ENCODE assay signal across 9 mouse cellular contexts in genomic region chr14:26206197-26206925, GRCm38 (mm10). TPM values are rescaled to one million over a fixed set of nuclear protein-coding genes. Genes with fewer than 3 reads are reported as not detected.
DNase-seq lines count a peak whose midpoint lies in the region; ATAC-seq and TF ChIP-seq lines count a peak whose summit lies in the region.
"Not testable (repeated sequence)": the region's sequence is repeated elsewhere in the genome, so short reads cannot be mapped to it uniquely, and the experiment has no call there.
"Had no signal": no experiment of that assay in that cellular context is flagged by ENCODE, and none has a peak within 500 bp of the region (broad histone marks: within the 10 kb centered on the region; RNA-seq: fewer than 3 reads in every experiment).

No protein-coding gene starts in this region.

- not testable (repeated sequence) for H3K36me3 ChIP-seq in embryonic facial prominence, embryonic 13.5 days; forebrain, embryonic 16.5 days (ENCODE audit: control insufficient read depth, insufficient read depth); hindbrain, embryonic 11.5 days (ENCODE audit: control insufficient read depth, insufficient read depth, low read length); intestine, embryonic 16.5 days (ENCODE audit: control insufficient read depth, insufficient read depth, low read length); liver, embryonic 12.5 days; stomach, postnatal 0 days (ENCODE audit: control insufficient read depth, insufficient read depth, low read length)

- not testable (repeated sequence) for H3K27ac ChIP-seq in embryonic facial prominence, embryonic 13.5 days; forebrain, embryonic 16.5 days (ENCODE audit: low read length); hindbrain, embryonic 11.5 days (ENCODE audit: low read depth, low read length); intestine, embryonic 16.5 days (ENCODE audit: low read length); liver, embryonic 12.5 days; stomach, postnatal 0 days (replicated peaks)

- no CpG with 5 or more reads among the region's 44 CpGs for WGBS in embryonic facial prominence, embryonic 13.5 days
- no CpG with 5 or more reads among the region's 44 CpGs for WGBS in forebrain, embryonic 16.5 days
- WGBS in hindbrain, embryonic 11.5 days = no CpG with 5 or more reads among the region's 44 CpGs
- no CpG with 5 or more reads among the region's 44 CpGs for WGBS in intestine, embryonic 16.5 days
- no CpG with 5 or more reads among the region's 44 CpGs for WGBS in liver, embryonic 12.5 days (ENCODE audit: insufficient replicate concordance)
- WGBS in stomach, postnatal 0 days = no CpG with 5 or more reads among the region's 44 CpGs

- not testable (repeated sequence) for H3K4me2 ChIP-seq in embryonic facial prominence, embryonic 13.5 days; forebrain, embryonic 16.5 days (ENCODE audit: low read length); hindbrain, embryonic 11.5 days (replicated peaks; ENCODE audit: low read depth, low read length); intestine, embryonic 16.5 days (ENCODE audit: low read depth, low read length); liver, embryonic 12.5 days; stomach, postnatal 0 days (replicated peaks; ENCODE audit: low read depth)

- H3K27me3 ChIP-seq in embryonic facial prominence, embryonic 13.5 days; forebrain, embryonic 16.5 days (replicated peaks; ENCODE audit: control insufficient read depth, insufficient read depth, low read length); hindbrain, embryonic 11.5 days (ENCODE audit: control insufficient read depth, insufficient read depth, low read length); intestine, embryonic 16.5 days (replicated peaks; ENCODE audit: control insufficient read depth, insufficient read depth, low read length); liver, embryonic 12.5 days (replicated peaks); stomach, postnatal 0 days (ENCODE audit: control insufficient read depth, insufficient read depth, low read length): not testable (repeated sequence)

- not testable (repeated sequence) for TF ChIP-seq EP300 in stomach, postnatal 0 days (optimal IDR thresholded peaks at IDR 0.05)

- peak; percentile 71 for ATAC-seq in embryonic facial prominence, embryonic 13.5 days (ENCODE audit: insufficient number of reproducible peaks, insufficient read depth, low FRiP score, low TSS enrichment, low read depth)
- peak; percentile 94 for ATAC-seq in forebrain, embryonic 16.5 days
- ATAC-seq in hindbrain, embryonic 11.5 days (ENCODE audit: low FRiP score) = peak; percentile 66; the same call in 1 of the 2 replicates
- ATAC-seq in intestine, embryonic 16.5 days = peak; percentile 96
- peak; percentile 72 for ATAC-seq in liver, embryonic 12.5 days
- peak; percentile 76 for ATAC-seq in megakaryocyte, adult 5-6 weeks (ENCODE audit: poor library complexity, severe bottlenecking)
- ATAC-seq in monocyte, adult 5-6 weeks (replicated peaks; ENCODE audit: insufficient number of reproducible peaks, low FRiP score, low TSS enrichment, poor library complexity, severe bottlenecking) = peak; percentile 56
- peak; percentile 91 for ATAC-seq in stomach, postnatal 0 days (ENCODE audit: low FRiP score, low TSS enrichment)

- H3K9me3 ChIP-seq in embryonic facial prominence, embryonic 13.5 days; forebrain, embryonic 16.5 days (ENCODE audit: control insufficient read depth, low read length); hindbrain, embryonic 11.5 days (ENCODE audit: control insufficient read depth, low read length); intestine, embryonic 16.5 days (ENCODE audit: control insufficient read depth, low read length); liver, embryonic 12.5 days (replicated peaks); stomach, postnatal 0 days (ENCODE audit: control insufficient read depth, low read length): not testable (repeated sequence)

- not testable (repeated sequence) for H3K4me3 ChIP-seq in embryonic facial prominence, embryonic 13.5 days; forebrain, embryonic 16.5 days (replicated peaks; ENCODE audit: low read length); hindbrain, embryonic 11.5 days (ENCODE audit: low read depth, low read length); intestine, embryonic 16.5 days (ENCODE audit: low read length); liver, embryonic 12.5 days; stomach, postnatal 0 days (ENCODE audit: low read depth, low read length)

- not testable (repeated sequence) for H3K4me1 ChIP-seq in embryonic facial prominence, embryonic 13.5 days; forebrain, embryonic 16.5 days (replicated peaks; ENCODE audit: control insufficient read depth, insufficient read depth, low read length); hindbrain, embryonic 11.5 days (replicated peaks; ENCODE audit: control insufficient read depth, insufficient read depth, low read length); intestine, embryonic 16.5 days (ENCODE audit: control insufficient read depth, insufficient read depth, low read length); liver, embryonic 12.5 days; stomach, postnatal 0 days (replicated peaks; ENCODE audit: control insufficient read depth, insufficient read depth)

- not testable (repeated sequence) for DNase-seq in hindbrain, embryonic 11.5 days (ENCODE audit: low spot score); stomach, postnatal 0 days (ENCODE audit: low spot score)

- TF ChIP-seq CTCF in stomach, postnatal 0 days (IDR thresholded peaks at IDR 0.05; ENCODE audit: low read depth) = not testable (repeated sequence)

- H3K9ac ChIP-seq in embryonic facial prominence, embryonic 13.5 days; forebrain, embryonic 16.5 days (replicated peaks; ENCODE audit: low read depth, low read length); hindbrain, embryonic 11.5 days (ENCODE audit: low read depth, low read length); intestine, embryonic 16.5 days (ENCODE audit: low read depth, low read length); liver, embryonic 12.5 days; stomach, postnatal 0 days (ENCODE audit: low read length): not testable (repeated sequence)

RNA-seq across cellular contexts. Expression of gene Tmem254b, which starts 0.5 kb away (rescaled TPM):
- 24.1 and 28.2 TPM in 2 replicates for polyA plus RNA-seq in embryonic facial prominence, embryonic 13.5 days (2015; fragmentation: Nextera tagmentation; extraction: Ambion mirVana)
- 18.0 and 23.1 TPM in 2 replicates for polyA plus RNA-seq in forebrain, embryonic 16.5 days (2015; fragmentation: Nextera tagmentation; extraction: Ambion mirVana)
- polyA plus RNA-seq in hindbrain, embryonic 11.5 days (2014; fragmentation: Nextera tagmentation; extraction: Ambion mirVana) = 20.0 and 21.9 TPM in 2 replicates
- 72.5 and 75.5 TPM in 2 replicates for polyA plus RNA-seq in intestine, embryonic 16.5 days (2015; fragmentation: Nextera tagmentation; extraction: Ambion mirVana)
- polyA plus RNA-seq in liver, embryonic 12.5 days (2016; fragmentation: Nextera tagmentation; extraction: Ambion mirVana) = 20.8 and 22.5 TPM in 2 replicates
- 14.4 TPM in 1 of 2 replicates, not detected in the other for total RNA-seq in megakaryocyte, adult 5-6 weeks (2015)
- 3.7 and 9.5 TPM in 2 replicates for total RNA-seq in megakaryocyte, adult 5-6 weeks (2017)
- total RNA-seq in monocyte, adult 5-6 weeks (2017) = 2.8 to 11.7 TPM (median 3.0 TPM) in 3 replicates
- 53.8 and 62.7 TPM in 2 replicates for polyA plus RNA-seq in stomach, postnatal 0 days (2015; fragmentation: Nextera tagmentation; extraction: Ambion mirVana)

RNA-seq across cellular contexts. Expression of gene Plac9b, which starts 24.1 kb away (rescaled TPM):
- polyA plus RNA-seq in embryonic facial prominence, embryonic 13.5 days (2015; fragmentation: Nextera tagmentation; extraction: Ambion mirVana) = 4.0 and 5.3 TPM in 2 replicates
- 5.2 and 7.4 TPM in 2 replicates for polyA plus RNA-seq in forebrain, embryonic 16.5 days (2015; fragmentation: Nextera tagmentation; extraction: Ambion mirVana)
- 1.7 and 3.5 TPM in 2 replicates for polyA plus RNA-seq in hindbrain, embryonic 11.5 days (2014; fragmentation: Nextera tagmentation; extraction: Ambion mirVana)
- 16.6 and 19.8 TPM in 2 replicates for polyA plus RNA-seq in intestine, embryonic 16.5 days (2015; fragmentation: Nextera tagmentation; extraction: Ambion mirVana)
- polyA plus RNA-seq in liver, embryonic 12.5 days (2016; fragmentation: Nextera tagmentation; extraction: Ambion mirVana) = 2.1 and 3.0 TPM in 2 replicates
- total RNA-seq in megakaryocyte, adult 5-6 weeks (2015) = 1.5 TPM in 1 of 2 replicates, not detected in the other
- total RNA-seq in megakaryocyte, adult 5-6 weeks (2017) = not detected in 2 replicates
- total RNA-seq in monocyte, adult 5-6 weeks (2017) = not detected in 3 replicates
- 97.2 and 127 TPM in 2 replicates for polyA plus RNA-seq in stomach, postnatal 0 days (2015; fragmentation: Nextera tagmentation; extraction: Ambion mirVana)

RNA-seq across cellular contexts. Expression of gene Duxbl3, which starts 51.4 kb away (rescaled TPM):
- polyA plus RNA-seq in embryonic facial prominence, embryonic 13.5 days (2015; fragmentation: Nextera tagmentation; extraction: Ambion mirVana) = 2.9 and 3.8 TPM in 2 replicates
- polyA plus RNA-seq in forebrain, embryonic 16.5 days (2015; fragmentation: Nextera tagmentation; extraction: Ambion mirVana) = 0.58 and 2.9 TPM in 2 replicates
- polyA plus RNA-seq in hindbrain, embryonic 11.5 days (2014; fragmentation: Nextera tagmentation; extraction: Ambion mirVana) = 4.6 and 7.6 TPM in 2 replicates
- 0.27 and 0.71 TPM in 2 replicates for polyA plus RNA-seq in intestine, embryonic 16.5 days (2015; fragmentation: Nextera tagmentation; extraction: Ambion mirVana)
- polyA plus RNA-seq in liver, embryonic 12.5 days (2016; fragmentation: Nextera tagmentation; extraction: Ambion mirVana) = 0.19 and 0.32 TPM in 2 replicates
- total RNA-seq in megakaryocyte, adult 5-6 weeks (2015) = not detected in 2 replicates
- not detected in 2 replicates for total RNA-seq in megakaryocyte, adult 5-6 weeks (2017)
- not detected in 3 replicates for total RNA-seq in monocyte, adult 5-6 weeks (2017)
- 1.5 and 2.2 TPM in 2 replicates for polyA plus RNA-seq in stomach, postnatal 0 days (2015; fragmentation: Nextera tagmentation; extraction: Ambion mirVana)
- total RNA-seq: heart, postnatal 25 days had no signal
